Mouse (Mus musculus) midbrain, embryonic 15.5 days (tissue): ENCODE results near the gene Acvr2b. TPM values are rescaled to one million over a fixed set of nuclear protein-coding genes. Genes with fewer than 3 reads are reported as not detected.
"Not testable (repeated sequence)": the region's sequence is repeated elsewhere in the genome, so short reads cannot be mapped to it uniquely, and the experiment has no call there.

Source experiments
- ATAC-seq: fragments of 200-750 bp; cut with Nextera tagmentation; replicated peaks from 2 replicates; pipeline ENCODE4 v1.8.0; 2017; ENCODE audit warnings: moderate TSS enrichment
- H3K27ac ChIP-seq: fragments of 300-500 bp; sonication (generic); 2 replicates; pipeline ENCODE4 v1.5.1; 2015; ENCODE audit warnings: mild to moderate bottlenecking, inconsistent platforms
- H3K27me3 ChIP-seq: fragments of 300-500 bp; sonication (generic); replicated peaks from 2 replicates; pipeline ENCODE4 v1.6.1; 2015; ENCODE audit warnings: inconsistent platforms
- H3K36me3 ChIP-seq: fragments of 300-500 bp; sonication (generic); replicated peaks from 2 replicates; pipeline ENCODE4 v1.6.1; 2015; ENCODE audit warnings: inconsistent platforms
- H3K4me1 ChIP-seq: fragments of 300-500 bp; sonication (generic); 2 replicates; pipeline ENCODE4 v1.6.1; 2015; ENCODE audit warnings: inconsistent platforms
- H3K4me2 ChIP-seq: fragments of 300-500 bp; sonication (generic); 2 replicates; pipeline ENCODE4 v1.6.1; 2015; ENCODE audit warnings: inconsistent platforms, mild to moderate bottlenecking, moderate library complexity
- H3K4me3 ChIP-seq: fragments of 300-500 bp; sonication (generic); 2 replicates; pipeline ENCODE4 v1.5.1; 2015; ENCODE audit warnings: mild to moderate bottlenecking, inconsistent platforms
- H3K9ac ChIP-seq: fragments of 300-500 bp; sonication (generic); 2 replicates; pipeline ENCODE4 v1.6.1; 2015; ENCODE audit warnings: mild to moderate bottlenecking, inconsistent platforms
- H3K9me3 ChIP-seq: fragments of 300-500 bp; sonication (generic); 2 replicates; pipeline ENCODE4 v1.6.1; 2016; ENCODE audit warnings: inconsistent platforms
- WGBS: fragments of 180-500 bp; shearing (Covaris S2); methylation state at CpG from one replicate; pipeline ENCODE4 v1.1.7; 2015; ENCODE audit warnings: mixed read lengths; 5-methylcytosine and 5-hydroxymethylcytosine counted together
- polyA plus RNA-seq: library from polyadenylated mRNA; unstranded; fragments of >200 nt; fragmentation: Nextera tagmentation; extraction: Ambion mirVana; gene quantifications from 2 replicates; pipeline ENCODE4 v1.2.1, GENCODE M21; 2015

Acvr2b gene
- polyA plus RNA-seq, result 65.4 and 67.3 TPM in 2 replicates

DNA sequence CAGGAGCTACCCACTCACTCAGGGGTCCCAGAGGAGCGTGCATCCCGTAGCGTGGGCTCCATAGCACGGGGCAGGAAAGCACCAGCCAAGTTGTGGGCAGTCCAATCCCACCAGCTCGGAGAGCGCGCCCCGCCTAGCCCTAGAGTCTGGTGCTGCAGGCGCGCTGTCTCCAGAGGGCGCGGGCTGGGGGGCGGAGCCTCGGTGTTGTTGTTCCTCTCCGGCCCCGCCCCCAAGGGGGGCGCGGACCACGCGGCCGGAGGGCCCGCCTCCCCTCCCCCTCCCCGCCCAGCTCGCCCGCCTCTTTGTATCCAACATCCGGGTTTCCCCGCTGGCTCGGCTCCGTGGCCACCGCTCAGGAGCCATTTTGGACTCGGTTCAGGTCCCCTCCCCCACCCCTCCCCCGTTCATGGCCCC lies at the start of gene Acvr2b:
TSS of gene Acvr2b (plus strand) at position 318 of the 414 bp plus-strand sequence.
- peak within 1 kb of the TSS; percentile 99 for H3K9ac ChIP-seq
- no peaks in the 10 kb centered on the region for H3K27me3 ChIP-seq
- 0% methylated on average over 24 of the region's 32 CpGs for WGBS
- H3K36me3 ChIP-seq, result no peaks in the 10 kb centered on the region
- peak within 1 kb of the TSS; percentile 99 for H3K27ac ChIP-seq
- H3K9me3 ChIP-seq, result no peaks in the 10 kb centered on the region
- peak; percentile 93 for ATAC-seq
- peaks cover 40% of the 10 kb centered on the region for H3K4me1 ChIP-seq
- H3K4me2 ChIP-seq, result peak within 1 kb of the TSS; percentile 77
- H3K4me3 ChIP-seq, result peak within 1 kb of the TSS; percentile 68

GRCm38 (mm10) chr9:119353926-119354325 lies 48.0 kb upstream of the Acvr2b start:
- no peaks in the 10 kb centered on the region for H3K9me3 ChIP-seq
- no peak overlapping the region for H3K4me3 ChIP-seq
- peaks cover 7% of the 10 kb centered on the region; the same call in 1 of the 2 replicates for H3K4me1 ChIP-seq
- peaks cover 6% of the 10 kb centered on the region; the same call in 1 of the 2 replicates for H3K36me3 ChIP-seq
- H3K4me2 ChIP-seq, result no peak overlapping the region
- H3K9ac ChIP-seq, result no peak overlapping the region
- WGBS, result 80% methylated on average over 6 of the region's 6 CpGs
- ATAC-seq, result no peak
- no peaks in the 10 kb centered on the region for H3K27me3 ChIP-seq
- no peak overlapping the region for H3K27ac ChIP-seq

DNA sequence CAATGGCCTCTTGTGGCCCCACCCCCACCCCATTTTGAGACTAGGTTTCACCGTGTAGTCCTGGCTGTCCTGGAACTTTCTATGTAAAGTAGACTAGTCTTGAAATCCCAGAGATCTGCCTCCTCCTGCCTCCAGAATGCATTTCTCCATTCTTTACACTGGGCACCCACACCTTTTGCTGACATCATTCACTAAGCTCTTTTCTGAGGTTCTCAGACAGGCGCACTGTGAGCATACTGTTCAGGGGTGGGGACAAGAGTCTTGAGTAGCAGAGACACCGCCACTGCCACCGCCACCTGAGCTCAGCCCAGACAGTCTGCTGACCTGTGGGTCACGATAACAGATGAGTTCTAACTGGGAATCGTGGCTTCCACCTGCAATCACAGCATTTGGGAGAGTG lies 46.0 kb upstream of the Acvr2b start:
- ATAC-seq, result no peak
- no peak overlapping the region for H3K9ac ChIP-seq
- WGBS, result 85% methylated on average over 6 of the region's 6 CpGs

GRCm38 (mm10) chr9:119357331-119358057 lies 44.4 kb upstream of the Acvr2b start, which contains the start of gene Xylb:
Xylb (plus strand) TSS chr9:119357381.
- peak; percentile 88 for ATAC-seq
- Histone ChIP-seq H3K4me1 (peaks cover 7% of the 10 kb centered on the region; the same call in 1 of the 2 replicates), H3K9me3 (no peaks in the 10 kb centered on the region), H3K27ac (no peak within 1 kb of the TSS), H3K36me3 (no peaks in the 10 kb centered on the region), H3K4me3 (peak within 1 kb of the TSS; percentile 74), H3K27me3 (no peaks in the 10 kb centered on the region), H3K4me2 (peak within 1 kb of the TSS; percentile 91), H3K9ac (peak within 1 kb of the TSS; percentile 65)
- 2% methylated on average over 63 of the region's 65 CpGs for WGBS

More for the DNA sequence above, 46.0 kb upstream of the Acvr2b start:
- no peaks in the 10 kb centered on the region for H3K36me3 ChIP-seq
- H3K4me3 ChIP-seq, result no peak overlapping the region
- H3K27ac ChIP-seq, result no peak overlapping the region
- H3K9me3 ChIP-seq, result no peaks in the 10 kb centered on the region
- no peaks in the 10 kb centered on the region for H3K27me3 ChIP-seq
- H3K4me1 ChIP-seq, result peaks cover 7% of the 10 kb centered on the region; the same call in 1 of the 2 replicates
- no peak overlapping the region for H3K4me2 ChIP-seq

DNA sequence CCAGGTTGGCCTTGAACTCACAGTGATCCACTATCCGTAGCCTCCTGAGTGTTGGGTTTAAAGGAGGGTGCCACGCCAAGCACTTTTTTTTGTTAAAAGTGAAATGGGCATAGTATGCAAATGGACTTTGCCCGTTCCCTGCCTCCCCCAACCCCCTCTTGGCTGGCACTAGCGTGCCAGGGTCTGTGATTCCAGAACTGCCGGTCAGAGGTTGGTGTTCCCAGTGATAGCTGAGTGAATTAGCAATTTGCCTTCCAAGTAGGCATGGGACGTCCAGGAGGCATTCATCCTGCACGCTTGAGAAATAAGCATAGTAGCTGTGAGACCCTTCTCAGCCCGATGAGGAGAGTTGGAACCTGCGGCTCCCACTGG lies 43.9 kb upstream of the Acvr2b start:
- Histone ChIP-seq H3K9me3 (no peaks in the 10 kb centered on the region), H3K4me3 (peak overlapping the region; percentile 74), H3K36me3 (no peaks in the 10 kb centered on the region), H3K27ac (no peak overlapping the region), H3K27me3 (no peaks in the 10 kb centered on the region), H3K9ac (no peak overlapping the region), H3K4me1 (peaks cover 7% of the 10 kb centered on the region; the same call in 1 of the 2 replicates), H3K4me2 (peak overlapping the region; percentile 91)
- ATAC-seq, result no peak
- WGBS, result 33% methylated on average over 9 of the region's 9 CpGs

- no peak for ATAC-seq
- H3K4me3 ChIP-seq, result no peak overlapping the region
- no peaks in the 10 kb centered on the region for H3K9me3 ChIP-seq
- H3K4me2 ChIP-seq, result no peak overlapping the region
- H3K27me3 ChIP-seq, result no peaks in the 10 kb centered on the region
- H3K36me3 ChIP-seq, result no peaks in the 10 kb centered on the region
- H3K27ac ChIP-seq, result no peak overlapping the region
- H3K9ac ChIP-seq, result no peak overlapping the region
- peaks cover 7% of the 10 kb centered on the region; the same call in 1 of the 2 replicates for H3K4me1 ChIP-seq
- WGBS, result 94% methylated on average over 5 of the region's 5 CpGs
Observed at GRCm38 (mm10) chr9:119361416-119361815, 40.5 kb upstream of the Acvr2b start.

DNA sequence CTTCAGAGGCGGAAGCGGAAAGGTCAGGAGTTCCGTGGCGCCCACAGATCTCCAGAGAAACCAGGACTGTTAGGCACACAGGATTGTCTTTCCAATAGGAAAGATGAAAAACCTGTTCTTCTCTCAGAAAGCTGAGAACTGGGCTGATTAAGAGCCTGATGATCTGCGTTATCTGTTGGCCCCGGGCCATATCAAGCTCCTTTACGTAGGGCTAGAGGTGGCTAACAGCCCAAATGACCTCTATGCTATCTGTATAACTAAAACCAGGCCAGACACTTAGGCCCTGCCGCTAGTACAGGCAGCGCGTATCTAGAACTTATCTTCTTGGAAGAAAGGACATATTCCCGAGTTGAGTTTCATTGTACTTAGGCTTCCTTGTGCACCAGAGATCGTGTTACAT lies 38.7 kb upstream of the Acvr2b start:
- Histone ChIP-seq H3K4me3 (no peak overlapping the region), H3K4me1 (no peaks in the 10 kb centered on the region), H3K4me2 (no peak overlapping the region), H3K9ac (no peak overlapping the region), H3K36me3 (no peaks in the 10 kb centered on the region), H3K27ac (no peak overlapping the region), H3K27me3 (no peaks in the 10 kb centered on the region), H3K9me3 (no peaks in the 10 kb centered on the region)
- 88% methylated on average over 12 of the region's 12 CpGs for WGBS
- no peak for ATAC-seq

- WGBS, result 78% methylated on average over 7 of the region's 7 CpGs
- no peaks in the 10 kb centered on the region for H3K4me1 ChIP-seq
Observed at GRCm38 (mm10) chr9:119365284-119365683, 36.6 kb upstream of the Acvr2b start, which contains the start of gene Slc22a14. Slc22a14 (minus strand) TSS chr9:119365553.

DNA sequence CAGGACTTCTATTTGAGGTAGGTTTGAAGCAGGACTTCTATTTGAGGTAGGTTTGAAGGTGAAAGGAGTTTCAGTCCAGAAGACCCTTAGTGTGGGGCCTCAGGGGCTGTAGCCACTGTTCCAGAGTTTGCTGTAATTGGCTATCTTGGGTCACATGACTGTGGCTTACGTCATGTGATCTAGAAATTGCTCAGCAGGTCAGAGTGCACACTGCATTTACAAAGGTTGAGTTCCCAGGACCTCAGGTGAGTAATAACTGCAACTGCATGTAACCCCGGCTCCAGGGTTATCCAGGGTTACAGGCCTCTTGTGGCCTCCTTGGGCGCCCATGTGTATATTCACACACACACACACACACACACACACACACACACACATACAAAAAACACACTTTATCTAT lies 33.6 kb upstream of the Acvr2b start:
- H3K36me3 ChIP-seq, result no peaks in the 10 kb centered on the region
- no peaks in the 10 kb centered on the region for H3K27me3 ChIP-seq
- WGBS, result 95% methylated on average over 3 of the region's 3 CpGs
- no peak for ATAC-seq
- H3K9ac ChIP-seq, result no peak overlapping the region
- H3K9me3 ChIP-seq, result no peaks in the 10 kb centered on the region
- H3K27ac ChIP-seq, result no peak overlapping the region
- H3K4me3 ChIP-seq, result no peak overlapping the region
- no peaks in the 10 kb centered on the region for H3K4me1 ChIP-seq
- no peak overlapping the region for H3K4me2 ChIP-seq

More at GRCm38 (mm10) chr9:119365284-119365683, 36.6 kb upstream of the Acvr2b start, which contains the start of gene Slc22a14:
- Histone ChIP-seq H3K4me3 (no peak within 1 kb of the TSS), H3K4me2 (no peak within 1 kb of the TSS), H3K9ac (no peak within 1 kb of the TSS), H3K36me3 (no peaks in the 10 kb centered on the region), H3K27ac (no peak within 1 kb of the TSS), H3K27me3 (no peaks in the 10 kb centered on the region), H3K9me3 (no peaks in the 10 kb centered on the region)
- no peak for ATAC-seq

DNA sequence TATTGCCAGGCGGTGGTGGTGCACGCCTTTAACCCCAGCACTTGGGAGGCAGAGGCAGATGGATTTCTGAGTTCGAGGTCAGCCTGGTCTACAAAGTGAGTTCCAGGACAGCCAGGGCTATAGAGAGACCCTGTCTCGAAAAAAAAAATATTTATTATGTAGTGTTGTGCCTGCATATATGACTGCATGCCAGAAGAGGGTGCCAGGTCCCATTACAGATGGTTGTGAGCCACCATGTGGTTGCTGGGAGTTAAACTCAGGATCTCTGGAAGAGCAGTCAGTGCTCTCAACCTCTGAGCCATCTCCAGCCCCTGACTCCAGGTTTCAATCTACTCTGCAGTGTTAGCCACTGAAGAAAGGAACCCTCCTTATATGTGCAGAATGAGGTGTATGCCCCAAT lies 31.1 kb upstream of the Acvr2b start:
- not testable (repeated sequence) for ATAC-seq, H3K9ac ChIP-seq, H3K36me3 ChIP-seq, H3K4me2 ChIP-seq, H3K27ac ChIP-seq, H3K9me3 ChIP-seq, H3K4me1 ChIP-seq, H3K4me3 ChIP-seq, H3K27me3 ChIP-seq
- WGBS, result 94% methylated on average over 4 of the region's 4 CpGs

DNA sequence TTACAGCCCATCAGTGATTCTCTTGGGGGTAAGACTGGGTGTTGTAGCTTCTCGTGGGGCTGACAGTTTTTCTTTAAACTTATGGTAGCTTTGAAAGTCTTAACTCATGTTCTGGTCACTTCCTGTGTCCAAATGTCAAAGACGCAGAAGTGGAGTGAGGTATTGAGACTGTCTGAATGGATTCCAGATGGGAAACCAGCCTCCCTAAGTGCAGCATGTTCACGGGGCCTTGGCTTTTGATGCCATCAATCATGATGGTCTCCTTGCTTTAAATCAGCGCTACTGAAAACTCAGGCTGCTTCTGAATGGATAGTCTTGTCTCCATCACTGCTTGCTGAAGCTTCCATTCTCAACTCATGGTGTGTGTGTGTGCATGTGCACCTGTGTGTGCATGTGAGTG lies 30.7 kb upstream of the Acvr2b start:
- Histone ChIP-seq H3K36me3 (no peaks in the 10 kb centered on the region), H3K4me2 (no peak overlapping the region), H3K9ac (no peak overlapping the region), H3K9me3 (no peaks in the 10 kb centered on the region), H3K27ac (no peak overlapping the region), H3K4me3 (no peak overlapping the region), H3K4me1 (no peaks in the 10 kb centered on the region), H3K27me3 (no peaks in the 10 kb centered on the region)
- 84% methylated on average over 4 of the region's 4 CpGs for WGBS
- no peak for ATAC-seq

- no peak for ATAC-seq
- Histone ChIP-seq H3K4me3 (no peak overlapping the region), H3K36me3 (no peaks in the 10 kb centered on the region), H3K9me3 (no peaks in the 10 kb centered on the region), H3K9ac (no peak overlapping the region), H3K4me1 (no peaks in the 10 kb centered on the region), H3K27me3 (no peaks in the 10 kb centered on the region), H3K27ac (no peak overlapping the region), H3K4me2 (no peak overlapping the region)
- WGBS, result 74% methylated on average over 3 of the region's 3 CpGs
Observed at GRCm38 (mm10) chr9:119375008-119375407, 26.9 kb upstream of the Acvr2b start.

GRCm38 (mm10) chr9:119375556-119375955 lies 26.4 kb upstream of the Acvr2b start:
- no peaks in the 10 kb centered on the region for H3K27me3 ChIP-seq
- no peak overlapping the region for H3K4me3 ChIP-seq
- H3K9me3 ChIP-seq, result no peaks in the 10 kb centered on the region
- no peak for ATAC-seq
- H3K4me1 ChIP-seq, result no peaks in the 10 kb centered on the region
- 77% methylated on average over 6 of the region's 6 CpGs for WGBS
- no peak overlapping the region for H3K4me2 ChIP-seq
- H3K36me3 ChIP-seq, result no peaks in the 10 kb centered on the region
- no peak overlapping the region for H3K9ac ChIP-seq
- no peak overlapping the region for H3K27ac ChIP-seq
